Mouse (Mus musculus) limb, embryonic 15.5 days (tissue): ENCODE measurements around the gene Sergef. TPM values are rescaled to one million over a fixed set of nuclear protein-coding genes. Genes with fewer than 3 reads are reported as not detected.

ENCODE experiments used
- ATAC-seq: fragments of 200-750 bp; cut with Nextera tagmentation; 2 replicates; pipeline ENCODE4 v1.8.0; 2017; ENCODE audit warnings: low read depth, moderate TSS enrichment; ENCODE audit not compliant: insufficient number of reproducible peaks, low FRiP score, low TSS enrichment
- H3K27ac ChIP-seq: fragments of 300-500 bp; sonication (generic); 2 replicates; pipeline ENCODE4 v1.5.1; 2015; ENCODE audit warnings: moderate library complexity, mild to moderate bottlenecking, inconsistent platforms
- H3K27me3 ChIP-seq: fragments of 300-500 bp; sonication (generic); 2 replicates; pipeline ENCODE4 v1.6.1; 2015; ENCODE audit warnings: inconsistent platforms
- H3K36me3 ChIP-seq: fragments of 300-500 bp; sonication (generic); 2 replicates; pipeline ENCODE4 v1.6.1; 2015; ENCODE audit warnings: inconsistent platforms
- H3K4me1 ChIP-seq: fragments of 300-500 bp; sonication (generic); 2 replicates; pipeline ENCODE4 v1.6.1; 2015; ENCODE audit warnings: inconsistent platforms
- H3K4me2 ChIP-seq: fragments of 300-500 bp; sonication (generic); 2 replicates; pipeline ENCODE4 v1.6.1; 2015; ENCODE audit warnings: mild to moderate bottlenecking, inconsistent platforms
- H3K4me3 ChIP-seq: fragments of 300-500 bp; sonication (generic); 2 replicates; pipeline ENCODE4 v1.5.1; 2015; ENCODE audit warnings: mild to moderate bottlenecking, inconsistent platforms
- H3K9ac ChIP-seq: fragments of 300-500 bp; sonication (generic); 2 replicates; pipeline ENCODE4 v1.6.1; 2015; ENCODE audit warnings: inconsistent platforms
- H3K9me3 ChIP-seq: fragments of 300-500 bp; sonication (generic); 2 replicates; pipeline ENCODE4 v1.6.1; 2016; ENCODE audit warnings: inconsistent platforms
- WGBS: fragments of 180-500 bp; shearing (Covaris S2); methylation state at CpG from one replicate; pipeline ENCODE4 v1.1.7; 2015; 5-methylcytosine and 5-hydroxymethylcytosine counted together
- polyA plus RNA-seq: library from polyadenylated mRNA; unstranded; fragments of >200 nt; fragmentation: Nextera tagmentation; extraction: Ambion mirVana; gene quantifications from 2 replicates; pipeline ENCODE4 v1.2.1, GENCODE M21; 2015

Sergef gene
- polyA plus RNA-seq, 1 experiment from 2014 or later, result 16.5 TPM

DNA sequence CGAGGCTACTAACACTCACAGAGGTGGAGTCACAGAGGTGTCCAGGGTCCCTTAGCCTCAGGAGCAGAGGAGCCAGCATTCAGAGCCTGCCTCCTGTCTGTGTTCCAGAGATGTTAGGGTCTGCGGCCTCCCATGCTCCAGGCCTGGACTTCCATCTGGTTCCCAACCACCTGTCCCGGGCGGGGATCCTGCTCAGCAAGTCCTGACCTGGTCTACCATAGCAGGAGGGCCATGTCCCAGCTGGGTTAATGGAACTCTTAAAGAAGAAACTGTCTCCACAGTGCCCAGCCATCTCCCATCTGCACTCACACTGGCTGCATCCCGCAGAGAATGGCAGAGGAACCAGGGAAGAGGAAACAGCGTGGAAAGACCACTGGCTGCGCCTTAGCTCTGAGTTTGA lies 234.9 kb downstream of the Sergef start:
- H3K4me2 ChIP-seq, result no peak overlapping the region
- no peak for ATAC-seq
- no peak overlapping the region for H3K27ac ChIP-seq
- no peaks in the 10 kb centered on the region for H3K9me3 ChIP-seq
- WGBS, result 69% methylated on average over 7 of the region's 7 CpGs
- no peaks in the 10 kb centered on the region for H3K36me3 ChIP-seq
- H3K9ac ChIP-seq, result no peak overlapping the region
- H3K4me3 ChIP-seq, result no peak overlapping the region
- H3K27me3 ChIP-seq, result peaks cover 10% of the 10 kb centered on the region
- no peaks in the 10 kb centered on the region for H3K4me1 ChIP-seq

GRCm38 (mm10) chr7:46403616-46404485 lies 235.8 kb downstream of the Sergef start:
- Histone ChIP-seq H3K27ac (no peak overlapping the region), H3K9ac (no peak overlapping the region), H3K27me3 (peaks cover 19% of the 10 kb centered on the region), H3K4me3 (no peak overlapping the region), H3K36me3 (no peaks in the 10 kb centered on the region), H3K4me2 (no peak overlapping the region), H3K9me3 (no peaks in the 10 kb centered on the region), H3K4me1 (no peaks in the 10 kb centered on the region)
- no peak for ATAC-seq
- WGBS, result 78% methylated on average over 15 of the region's 15 CpGs

- WGBS, result 64% methylated on average over 3 of the region's 3 CpGs
- Histone ChIP-seq H3K27ac (no peak overlapping the region), H3K9me3 (no peaks in the 10 kb centered on the region), H3K4me3 (no peak overlapping the region), H3K36me3 (no peaks in the 10 kb centered on the region), H3K4me2 (no peak overlapping the region), H3K27me3 (peaks cover 42% of the 10 kb centered on the region), H3K4me1 (peaks cover 13% of the 10 kb centered on the region), H3K9ac (no peak overlapping the region)
- no peak for ATAC-seq
Measured at GRCm38 (mm10) chr7:46401371-46402180, 238.0 kb downstream of the Sergef start.

GRCm38 (mm10) chr7:46400346-46400745 lies 239.3 kb downstream of the Sergef start:
- WGBS, result 43% methylated on average over 8 of the region's 8 CpGs
- Histone ChIP-seq H3K9ac (no peak overlapping the region), H3K27me3 (peaks cover 54% of the 10 kb centered on the region), H3K36me3 (no peaks in the 10 kb centered on the region), H3K9me3 (no peaks in the 10 kb centered on the region), H3K27ac (no peak overlapping the region), H3K4me1 (peaks cover 23% of the 10 kb centered on the region), H3K4me2 (no peak overlapping the region), H3K4me3 (no peak overlapping the region)
- ATAC-seq, result no peak

DNA sequence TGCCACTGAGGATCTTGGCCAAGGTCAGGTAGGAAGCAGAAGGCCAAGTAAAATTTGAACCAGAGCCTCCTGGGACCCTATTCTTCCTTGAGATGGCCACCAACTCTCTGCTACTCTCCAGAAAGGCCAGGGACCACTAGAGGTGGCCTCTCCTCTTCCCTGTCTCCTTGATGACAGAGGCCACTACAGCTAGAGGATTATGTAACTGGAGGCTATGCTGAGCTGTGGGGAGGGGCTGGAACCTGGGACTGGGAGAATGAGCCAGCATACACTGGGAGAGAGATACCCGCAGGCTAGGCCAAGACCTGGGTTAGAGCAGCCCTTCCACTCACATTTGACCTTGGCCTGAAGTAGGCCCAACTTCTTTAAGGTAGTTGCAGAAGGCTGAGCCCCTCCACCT lies 239.9 kb downstream of the Sergef start:
- peaks cover 23% of the 10 kb centered on the region for H3K4me1 ChIP-seq
- H3K36me3 ChIP-seq, result no peaks in the 10 kb centered on the region
- no peak for ATAC-seq
- no peak overlapping the region for H3K9ac ChIP-seq
- no peaks in the 10 kb centered on the region for H3K9me3 ChIP-seq
- WGBS, result 83% methylated on average over 1 of the region's 1 CpGs
- peaks cover 61% of the 10 kb centered on the region for H3K27me3 ChIP-seq
- no peak overlapping the region for H3K4me3 ChIP-seq
- no peak overlapping the region for H3K4me2 ChIP-seq
- H3K27ac ChIP-seq, result no peak overlapping the region

DNA sequence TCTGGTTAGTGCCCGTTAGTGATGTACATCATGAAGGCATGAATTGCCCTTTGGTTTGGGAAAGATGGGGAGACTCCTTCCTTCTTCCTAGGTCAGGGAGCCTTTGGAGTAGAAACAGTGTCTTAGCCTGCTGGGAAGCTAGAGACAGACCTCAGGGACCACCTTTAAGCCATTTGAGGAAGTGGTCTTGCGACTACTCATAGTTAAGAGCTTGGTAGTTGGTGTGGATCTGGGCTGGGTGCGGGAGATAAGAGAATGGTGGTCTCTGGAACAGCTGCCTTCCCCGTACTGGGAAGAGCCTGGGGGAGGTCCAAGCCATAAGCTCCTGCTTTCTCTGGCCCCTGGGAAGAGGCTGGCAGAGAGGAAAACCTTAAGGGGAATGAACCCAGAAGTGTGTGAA lies 241.0 kb downstream of the Sergef start:
- peaks cover 72% of the 10 kb centered on the region for H3K27me3 ChIP-seq
- WGBS, result 56% methylated on average over 4 of the region's 4 CpGs
- no peak overlapping the region for H3K4me2 ChIP-seq
- ATAC-seq, result no peak
- H3K27ac ChIP-seq, result no peak overlapping the region
- H3K4me1 ChIP-seq, result peaks cover 23% of the 10 kb centered on the region
- H3K36me3 ChIP-seq, result no peaks in the 10 kb centered on the region
- no peak overlapping the region for H3K9ac ChIP-seq
- H3K9me3 ChIP-seq, result no peaks in the 10 kb centered on the region
- H3K4me3 ChIP-seq, result no peak overlapping the region

DNA sequence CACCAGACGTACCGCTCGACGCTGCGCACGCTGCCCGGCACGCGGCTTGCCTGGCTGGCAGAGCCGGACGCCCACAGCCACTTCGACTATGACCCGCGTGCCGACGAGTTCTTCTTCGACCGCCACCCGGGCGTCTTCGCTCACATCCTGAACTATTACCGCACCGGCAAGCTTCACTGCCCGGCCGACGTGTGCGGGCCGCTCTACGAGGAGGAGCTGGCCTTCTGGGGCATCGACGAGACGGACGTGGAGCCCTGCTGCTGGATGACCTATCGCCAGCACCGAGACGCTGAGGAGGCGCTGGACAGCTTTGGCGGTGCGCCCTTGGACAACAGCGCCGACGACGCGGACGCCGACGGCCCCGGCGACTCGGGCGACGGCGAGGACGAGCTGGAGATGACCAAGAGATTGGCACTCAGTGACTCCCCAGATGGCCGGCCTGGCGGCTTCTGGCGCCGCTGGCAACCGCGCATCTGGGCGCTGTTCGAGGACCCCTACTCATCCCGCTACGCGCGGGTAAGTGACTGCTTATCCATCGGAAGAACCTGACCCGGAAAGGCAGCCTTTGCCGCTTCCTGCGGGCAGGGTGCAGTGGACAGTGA lies 241.8 kb downstream of the Sergef start:
- H3K27ac ChIP-seq, result no peak overlapping the region
- no peak for ATAC-seq
- no peaks in the 10 kb centered on the region for H3K9me3 ChIP-seq
- peak overlapping the region; percentile 92 for H3K4me2 ChIP-seq
- H3K4me3 ChIP-seq, result peak overlapping the region; percentile 49; the same call in 1 of the 2 replicates
- no peaks in the 10 kb centered on the region for H3K36me3 ChIP-seq
- H3K27me3 ChIP-seq, result peaks cover 79% of the 10 kb centered on the region
- no peak overlapping the region for H3K9ac ChIP-seq
- 12% methylated on average over 69 of the region's 70 CpGs for WGBS
- H3K4me1 ChIP-seq, result peaks cover 23% of the 10 kb centered on the region

DNA sequence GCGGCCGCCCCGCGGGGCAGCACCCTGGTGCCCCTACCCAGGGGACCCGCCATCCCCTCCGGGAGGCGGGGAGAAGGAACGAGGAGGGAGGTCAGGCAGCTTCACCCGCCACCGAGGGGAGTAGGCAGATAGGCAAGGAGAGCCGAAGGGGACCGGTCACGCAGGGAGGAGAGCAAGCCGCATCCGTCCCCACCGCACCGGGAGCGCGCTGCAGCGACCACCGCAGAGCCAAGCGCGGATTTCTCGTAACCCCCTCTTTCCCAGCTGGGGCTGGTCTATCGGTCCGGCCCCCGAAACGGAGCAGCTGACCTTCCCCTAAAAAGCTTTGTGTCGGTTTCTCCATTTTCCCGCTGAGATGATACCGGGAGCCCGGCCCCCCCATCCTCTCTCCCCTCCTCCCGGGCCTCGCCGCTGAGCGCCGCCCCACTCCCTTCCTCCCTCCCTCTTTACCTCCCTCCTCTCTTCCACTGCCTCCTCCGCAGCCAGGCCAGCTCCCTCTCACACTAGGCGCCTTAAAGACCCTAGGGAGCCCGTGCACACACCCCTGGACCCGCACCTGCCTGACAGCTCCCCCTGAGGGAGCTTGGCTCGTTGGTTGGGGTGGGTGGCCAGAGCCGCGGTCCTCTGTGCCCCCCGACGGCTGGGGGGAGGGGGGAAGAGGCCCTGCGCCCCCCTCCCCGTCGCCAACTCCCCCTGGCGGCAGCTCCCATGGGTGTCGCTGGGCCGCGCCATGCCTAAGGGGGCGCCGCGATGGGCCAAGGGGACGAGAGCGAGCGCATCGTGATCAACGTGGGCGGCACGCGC lies 242.5 kb downstream of the Sergef start:
- Histone ChIP-seq H3K36me3 (no peaks in the 10 kb centered on the region), H3K27me3 (peaks cover 79% of the 10 kb centered on the region), H3K27ac (no peak overlapping the region), H3K4me2 (peak overlapping the region; percentile 92), H3K9me3 (no peaks in the 10 kb centered on the region), H3K4me3 (peak overlapping the region; percentile 49), H3K4me1 (peaks cover 23% of the 10 kb centered on the region), H3K9ac (no peak overlapping the region)
- ATAC-seq, result no peak
- WGBS, result 1% methylated on average over 63 of the region's 64 CpGs

DNA sequence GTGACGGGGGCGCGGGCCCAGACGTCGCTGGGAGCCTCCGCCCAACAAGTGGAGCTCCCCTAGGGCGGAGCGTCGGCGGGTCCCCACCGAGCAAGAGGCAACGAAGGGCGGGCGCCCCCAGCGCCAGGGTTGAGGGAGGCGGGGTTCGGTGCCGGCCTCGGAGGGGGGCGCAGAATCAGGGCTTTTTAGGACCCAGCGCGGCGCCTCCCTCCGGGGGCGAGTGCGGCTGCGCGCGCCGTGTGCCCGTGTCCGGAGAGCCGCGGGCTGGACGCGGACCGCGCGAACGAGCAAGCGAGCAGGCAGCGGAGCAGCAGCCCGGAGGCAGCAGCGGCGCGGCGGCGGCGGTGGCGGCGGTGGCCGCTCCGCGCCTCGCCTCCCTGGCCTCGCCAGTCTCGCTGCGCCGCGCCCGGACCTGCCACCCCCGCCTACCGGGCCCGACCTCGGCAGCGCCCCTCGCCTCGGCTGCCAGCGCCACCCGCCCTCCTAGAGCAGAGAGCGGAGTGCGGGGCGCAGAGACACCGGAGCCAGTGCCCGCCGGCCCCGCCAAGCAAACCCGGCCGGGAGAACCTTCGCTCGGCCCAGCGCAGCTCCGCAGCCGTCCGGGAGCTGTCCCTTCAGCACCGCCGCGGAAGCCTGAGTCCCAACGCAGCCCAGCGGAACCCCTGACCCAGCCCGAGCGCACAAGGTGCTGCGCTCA lies 243.2 kb downstream of the Sergef start, which contains the start of gene Kcnc1:
Gene Kcnc1, plus strand, starts transcription at position 267 of the 697 bp plus-strand sequence.
- no peaks in the 10 kb centered on the region for H3K9me3 ChIP-seq
- no peak within 1 kb of the TSS for H3K27ac ChIP-seq
- no peaks in the 10 kb centered on the region for H3K36me3 ChIP-seq
- H3K4me2 ChIP-seq, result peak within 1 kb of the TSS; percentile 92
- peaks cover 23% of the 10 kb centered on the region for H3K4me1 ChIP-seq
- H3K9ac ChIP-seq, result no peak within 1 kb of the TSS
- 1% methylated on average over 51 of the region's 93 CpGs for WGBS
- H3K27me3 ChIP-seq, result peaks cover 83% of the 10 kb centered on the region
- peak; percentile 74 for ATAC-seq
- peak within 1 kb of the TSS; percentile 49 for H3K4me3 ChIP-seq

- WGBS, result 29% methylated on average over 6 of the region's 6 CpGs
Measured at GRCm38 (mm10) chr7:46395571-46395970, 244.0 kb downstream of the Sergef start.

DNA sequence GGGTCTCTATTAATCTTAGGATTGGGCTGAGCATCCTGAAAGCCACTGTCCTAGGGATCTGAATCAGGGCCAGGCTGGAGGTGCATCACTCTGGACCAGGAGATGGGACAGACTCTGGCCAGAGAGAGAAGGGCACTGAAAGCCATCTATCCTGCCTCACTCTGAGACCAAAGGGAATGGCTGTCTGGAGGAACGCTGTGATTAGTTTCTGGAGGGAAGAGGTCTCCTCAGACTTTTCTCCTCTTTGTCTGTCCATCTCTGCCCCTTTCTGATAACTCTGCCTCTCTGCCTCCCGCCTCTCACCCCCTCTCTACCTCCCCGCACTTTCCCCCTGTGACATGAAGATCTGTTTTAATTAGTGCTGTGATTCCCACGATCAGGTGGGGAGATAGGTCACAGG lies 244.7 kb downstream of the Sergef start:
- peaks cover 23% of the 10 kb centered on the region for H3K4me1 ChIP-seq
- no peak overlapping the region for H3K4me3 ChIP-seq
- WGBS, result 56% methylated on average over 4 of the region's 4 CpGs
- ATAC-seq, result no peak
- H3K9ac ChIP-seq, result no peak overlapping the region
- no peaks in the 10 kb centered on the region for H3K9me3 ChIP-seq
- H3K4me2 ChIP-seq, result no peak overlapping the region
- peaks cover 76% of the 10 kb centered on the region for H3K27me3 ChIP-seq
- H3K27ac ChIP-seq, result no peak overlapping the region
- H3K36me3 ChIP-seq, result no peaks in the 10 kb centered on the region

More at GRCm38 (mm10) chr7:46395571-46395970, 244.0 kb downstream of the Sergef start:
- H3K9ac ChIP-seq, result no peak overlapping the region
- no peak for ATAC-seq
- H3K27me3 ChIP-seq, result peaks cover 82% of the 10 kb centered on the region
- no peaks in the 10 kb centered on the region for H3K36me3 ChIP-seq
- peak overlapping the region; percentile 92 for H3K4me2 ChIP-seq
- peak overlapping the region; percentile 49; the same call in 1 of the 2 replicates for H3K4me3 ChIP-seq
- H3K27ac ChIP-seq, result no peak overlapping the region
- H3K9me3 ChIP-seq, result no peaks in the 10 kb centered on the region
- H3K4me1 ChIP-seq, result peaks cover 23% of the 10 kb centered on the region
